Mouse (Mus musculus) inflammation-experienced regulatory T-cells, adult 6 months (primary cell): Measurements from ENCODE around the gene Sgtb. TPM values are rescaled to one million over a fixed set of nuclear protein-coding genes. Genes with fewer than 3 reads are reported as not detected.

Experiments
- ATAC-seq: one replicate; pipeline ENCODE4 v1.8.0; 2017
- polyA plus RNA-seq, 3 experiments: library from polyadenylated mRNA; unstranded; fragments of 100-300 nt; shearing (Covaris generic); gene quantifications; one replicate each; pipeline ENCODE4 v1.2.1; 2017

Gene Sgtb
- polyA plus RNA-seq, 3 experiments from 2014 or later, result 0.30 to 0.43 (median 0.36) TPM

DNA sequence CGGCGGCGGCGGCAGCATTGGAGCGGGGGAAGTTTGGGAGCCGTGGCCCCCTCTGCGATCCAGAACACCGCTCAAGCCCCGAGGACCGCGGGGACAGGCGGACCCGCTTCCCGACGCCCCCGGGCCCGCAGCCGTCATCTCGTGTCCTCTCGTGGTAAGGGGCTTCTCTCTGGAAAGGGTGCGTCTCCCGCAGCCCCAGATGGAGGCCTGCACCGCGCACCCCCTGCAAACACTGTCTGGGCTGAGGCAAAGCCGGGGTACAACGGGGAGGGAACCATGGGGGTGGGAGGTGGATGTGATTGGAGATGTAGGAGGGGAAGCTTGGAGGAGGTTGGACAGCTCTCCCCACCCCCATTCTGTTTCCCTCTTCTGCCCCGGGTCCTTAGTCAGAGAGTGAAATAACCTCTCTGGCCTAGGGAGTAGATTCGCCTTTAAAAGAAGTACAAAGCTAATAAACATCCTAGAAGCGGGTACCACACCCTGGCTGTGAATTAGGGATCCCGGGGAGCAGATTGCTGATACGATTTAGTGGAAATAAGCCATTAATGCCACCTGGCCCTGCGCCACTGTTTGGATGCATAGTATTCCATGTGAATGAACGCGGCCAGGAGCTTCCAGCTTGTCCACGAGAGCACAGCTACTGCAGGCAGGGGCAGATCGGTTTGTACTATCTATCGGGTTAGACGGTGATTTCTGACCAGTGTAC lies 428 bp downstream of the Sgtb start:
- peak; percentile 7 for ATAC-seq

DNA sequence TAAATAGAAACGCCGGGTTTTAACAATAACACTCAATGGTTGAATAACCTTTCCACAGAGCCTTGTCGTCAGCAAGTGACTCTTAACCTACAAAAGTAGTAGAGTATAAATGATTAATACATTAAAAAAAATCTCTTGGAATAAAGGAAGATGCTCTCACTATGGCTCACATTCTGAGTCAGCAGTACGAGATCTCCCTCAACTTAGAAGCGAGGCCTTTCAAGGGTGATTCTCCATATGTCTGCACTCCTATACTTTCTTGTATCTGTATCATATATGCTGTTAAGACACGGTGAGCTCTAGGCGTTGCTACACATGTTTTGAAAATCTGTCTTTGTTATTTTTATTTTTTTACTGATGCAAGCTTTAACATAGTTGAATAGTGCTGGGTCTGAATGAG lies 985 bp downstream of the Sgtb start:
- ATAC-seq, result no peak

DNA sequence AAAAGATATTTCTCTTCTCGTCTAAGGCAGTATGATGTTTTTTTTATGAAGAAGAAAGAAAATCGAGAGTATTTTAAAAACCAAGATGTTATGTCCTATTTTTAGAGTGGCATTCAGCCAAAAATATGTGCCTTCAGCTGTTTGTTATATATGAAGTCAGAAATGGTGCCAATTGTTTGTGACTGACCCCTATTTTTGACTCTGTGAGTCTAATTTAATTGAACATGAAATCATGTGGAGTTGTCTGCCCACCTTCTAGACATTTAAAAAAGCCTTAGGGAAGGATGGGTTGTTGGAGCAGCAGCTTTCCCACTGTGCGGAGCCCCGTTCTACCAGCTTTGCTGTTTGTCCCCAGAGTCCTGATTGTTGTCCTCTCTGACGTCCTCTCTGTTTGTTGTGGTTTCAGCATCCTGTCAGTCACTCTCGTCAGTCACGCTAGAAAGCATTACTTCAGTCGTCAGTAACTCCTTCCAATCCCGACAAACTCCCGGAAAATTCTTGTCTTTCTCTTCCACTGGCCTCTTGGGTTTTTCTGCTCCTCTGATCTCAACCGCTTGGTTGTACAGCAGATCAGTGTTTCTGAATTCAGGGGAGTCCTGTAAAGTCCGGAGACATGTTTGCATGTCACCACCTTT lies 2.8 kb downstream of the Sgtb start:
- ATAC-seq, result peak; percentile 26

DNA sequence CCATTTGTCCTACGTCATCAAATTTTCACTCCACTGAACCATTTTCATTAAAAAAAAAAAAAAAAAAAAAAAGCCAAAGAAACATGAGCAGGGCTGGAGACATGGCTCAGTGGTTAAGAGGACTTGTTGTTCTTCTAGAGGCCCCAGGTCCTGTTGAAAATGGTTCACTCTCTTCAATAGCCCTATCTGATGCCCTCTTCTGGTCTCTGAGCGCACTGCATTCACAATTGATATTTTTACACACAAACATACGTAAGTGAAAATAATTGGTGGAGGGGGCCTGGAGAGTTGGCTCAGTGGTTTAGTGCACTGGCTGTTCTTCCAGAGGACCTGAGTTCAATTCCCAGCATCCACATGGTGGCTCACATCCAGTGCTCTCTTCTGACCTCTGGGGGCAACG lies 4.2 kb downstream of the Sgtb start:
- no peak for ATAC-seq

DNA sequence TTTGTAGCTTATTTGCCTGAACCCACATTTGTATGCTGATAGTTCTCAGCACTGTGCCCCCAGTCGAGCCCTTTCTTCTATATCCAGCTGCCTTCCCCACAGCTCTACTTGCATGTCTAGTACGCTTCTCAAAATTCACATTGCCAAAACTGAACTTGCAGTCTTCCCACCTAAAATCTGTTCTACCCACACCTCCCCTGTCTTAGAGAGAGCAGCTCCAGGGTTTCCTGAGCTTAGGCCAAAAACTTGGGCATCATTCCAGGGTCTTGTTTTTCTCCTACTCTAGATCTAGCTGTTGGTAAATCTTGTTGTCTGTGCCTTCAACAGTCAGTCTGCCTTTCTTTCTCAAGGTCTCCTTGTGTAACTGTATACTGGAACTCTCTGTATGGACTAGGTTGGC lies 5.3 kb downstream of the Sgtb start:
- no peak for ATAC-seq

DNA sequence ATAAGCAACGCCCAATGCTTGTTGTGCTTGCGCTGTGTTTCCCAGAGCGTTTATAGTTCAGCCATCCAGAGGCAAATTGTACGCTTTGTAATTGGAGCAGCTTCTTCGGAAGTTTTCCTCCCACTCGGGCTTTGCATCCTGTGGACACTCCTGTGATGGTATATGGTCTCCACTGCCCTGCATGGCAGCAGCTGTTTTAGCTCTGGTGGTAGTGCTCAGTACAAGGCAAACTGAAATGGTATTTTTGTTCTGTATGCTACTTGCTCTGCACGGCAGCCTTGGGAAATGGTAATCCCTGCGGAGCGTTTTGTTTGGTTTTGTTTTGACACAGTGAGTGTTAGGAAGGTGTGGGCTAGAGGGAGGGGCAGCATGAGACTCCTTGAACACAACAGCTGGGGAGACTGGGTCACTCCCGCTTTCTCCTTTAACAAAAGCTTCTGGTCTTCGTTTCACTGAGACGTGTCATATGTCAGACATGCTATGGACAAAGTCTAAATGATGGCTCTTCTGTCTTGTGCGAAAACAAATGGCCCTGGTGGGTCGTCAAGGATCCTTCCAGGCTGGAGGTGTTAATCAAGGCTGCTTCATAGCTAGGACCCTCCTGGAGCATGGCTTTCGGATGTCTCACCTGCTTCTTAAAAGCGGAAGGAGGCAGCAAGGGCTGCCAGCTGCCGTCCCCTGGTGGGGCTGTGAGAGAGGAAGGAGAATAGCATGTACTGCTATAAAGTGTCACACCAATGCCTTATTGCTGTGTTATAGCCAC lies 12.7 kb downstream of the Sgtb start:
- ATAC-seq, result no peak

DNA sequence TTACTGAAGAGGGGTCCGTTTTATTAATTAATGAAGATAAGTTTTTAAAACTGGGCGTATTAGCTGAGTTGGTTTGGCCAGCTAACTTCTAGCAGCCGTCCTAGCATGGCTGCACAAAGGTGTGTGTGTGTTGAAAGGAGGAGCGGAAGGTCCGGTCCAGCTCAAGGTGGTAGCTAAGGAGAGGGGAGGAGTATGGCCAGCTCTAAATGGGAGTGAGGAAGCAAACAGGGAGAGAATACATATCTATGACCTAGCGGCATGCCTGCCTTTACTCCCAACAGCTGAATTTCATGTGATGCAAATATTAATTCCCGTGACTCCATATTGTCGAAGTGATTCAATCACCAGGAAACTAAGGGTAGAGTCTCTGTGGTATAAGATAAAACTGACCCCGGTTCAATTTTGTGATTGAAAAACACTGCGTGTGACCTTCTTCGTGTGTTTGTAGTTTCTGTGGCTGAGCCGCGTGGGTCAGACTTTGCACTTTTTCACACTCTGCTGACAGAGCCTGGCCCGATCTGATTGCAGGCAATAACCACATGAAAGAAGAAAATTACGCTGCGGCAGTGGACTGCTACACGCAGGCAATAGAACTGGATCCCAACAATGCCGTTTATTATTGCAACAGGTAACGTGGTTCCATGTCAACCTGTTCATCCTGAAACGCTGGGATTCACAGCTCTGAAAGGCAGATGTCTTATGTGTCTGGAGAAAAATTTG lies 14.3 kb downstream of the Sgtb start:
- ATAC-seq, result no peak

DNA sequence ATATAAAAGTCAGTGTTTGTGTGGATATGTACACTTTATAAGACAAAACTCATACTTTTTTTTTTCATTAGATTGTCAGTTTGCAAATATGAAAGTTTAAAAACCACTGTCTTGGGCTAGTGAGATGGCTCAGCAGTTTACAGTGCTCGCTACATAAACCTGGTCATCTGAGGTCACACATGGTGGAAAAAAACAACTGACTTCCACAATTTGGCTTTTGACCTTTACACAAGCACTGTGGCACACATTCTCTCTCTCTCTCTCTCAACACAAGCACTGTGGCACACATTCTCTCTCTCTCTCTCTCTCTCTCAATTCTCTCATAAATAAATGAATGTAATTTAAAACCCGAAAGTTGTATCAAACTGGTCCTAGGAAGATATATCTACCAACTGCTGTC lies 23.0 kb downstream of the Sgtb start:
- ATAC-seq, result no peak

DNA sequence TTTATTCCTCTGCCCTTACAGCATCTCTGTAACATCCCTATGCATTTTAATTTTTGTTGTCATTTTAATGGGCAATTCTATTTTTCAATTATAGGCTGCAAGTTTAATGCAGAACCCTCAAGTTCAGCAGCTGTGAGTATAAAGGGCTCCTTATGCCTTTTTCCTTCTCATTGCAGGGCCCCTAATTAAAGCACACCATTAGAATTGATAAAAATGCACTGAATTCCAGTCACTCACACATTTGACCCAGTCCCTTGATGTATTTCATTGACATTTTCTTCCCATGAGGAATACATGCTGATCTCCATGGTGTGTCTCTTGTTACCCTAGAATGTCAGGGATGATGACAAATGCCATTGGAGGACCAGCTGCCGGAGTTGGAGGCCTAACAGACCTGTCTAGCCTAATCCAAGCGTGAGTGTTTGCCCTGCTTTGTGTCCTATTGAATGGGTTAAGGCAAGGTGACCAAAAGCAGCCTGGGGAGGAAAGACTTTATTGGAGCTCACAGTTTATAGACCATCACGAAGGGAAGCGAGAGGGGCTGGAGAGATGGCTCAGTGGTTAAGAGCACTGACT lies 25.1 kb downstream of the Sgtb start:
- no peak for ATAC-seq

DNA sequence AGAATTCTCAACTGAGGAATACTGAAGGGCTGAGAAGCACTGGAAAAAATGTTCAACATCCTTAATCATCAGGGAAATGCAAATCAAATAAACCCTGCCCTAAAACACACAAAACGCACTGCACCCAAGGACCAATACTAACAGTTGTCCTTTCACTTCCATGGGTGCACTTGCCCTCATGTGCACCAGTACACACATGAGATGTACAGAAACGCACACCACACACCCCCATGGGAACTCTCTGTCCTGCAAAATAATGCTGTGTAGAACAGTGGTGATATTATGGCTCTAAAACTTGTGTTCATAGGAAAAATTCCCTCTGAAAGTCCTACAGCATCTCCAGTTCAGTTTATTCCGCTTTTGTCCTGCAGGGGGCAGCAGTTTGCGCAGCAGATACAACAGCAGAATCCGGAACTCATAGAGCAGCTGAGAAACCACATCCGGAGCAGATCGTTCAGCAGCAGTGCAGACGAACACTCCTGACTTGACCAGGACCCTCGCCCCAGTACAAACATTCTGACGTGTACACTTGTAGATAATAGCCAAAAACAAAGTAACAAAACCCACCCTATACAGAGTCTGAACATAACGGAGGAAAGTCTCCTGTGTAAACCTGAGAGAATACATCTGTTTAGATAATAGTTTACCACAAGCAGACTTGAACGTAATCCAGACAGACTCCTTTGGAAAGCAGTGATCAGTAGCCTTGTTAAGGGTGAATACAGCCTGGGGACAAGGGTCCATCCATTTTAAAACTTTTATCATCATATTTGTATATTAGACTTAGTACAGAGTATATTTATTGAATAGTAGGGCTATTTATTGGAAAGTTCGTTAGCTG lies 30.0 kb downstream of the Sgtb start:
- ATAC-seq, result peak; percentile 98

DNA sequence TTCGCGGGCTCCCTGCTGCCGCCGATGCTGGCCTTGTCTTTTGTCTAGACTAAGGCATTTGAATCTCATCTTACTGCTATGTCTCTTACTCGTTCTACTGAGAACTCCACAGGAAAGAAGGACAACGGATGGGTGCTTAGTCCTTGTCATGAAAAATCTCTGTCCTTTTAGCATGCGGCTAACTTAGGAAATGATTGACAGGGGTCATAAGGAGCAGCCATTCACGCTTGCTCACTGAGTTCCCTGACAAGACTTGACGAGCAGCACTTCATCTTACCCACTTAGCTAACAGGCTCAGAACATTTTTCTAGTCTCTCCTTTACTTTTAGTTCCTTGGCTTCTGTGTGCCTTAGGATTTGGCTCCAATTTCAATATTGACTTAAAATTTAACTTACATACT lies 35.3 kb downstream of the Sgtb start:
- ATAC-seq, result no peak

DNA sequence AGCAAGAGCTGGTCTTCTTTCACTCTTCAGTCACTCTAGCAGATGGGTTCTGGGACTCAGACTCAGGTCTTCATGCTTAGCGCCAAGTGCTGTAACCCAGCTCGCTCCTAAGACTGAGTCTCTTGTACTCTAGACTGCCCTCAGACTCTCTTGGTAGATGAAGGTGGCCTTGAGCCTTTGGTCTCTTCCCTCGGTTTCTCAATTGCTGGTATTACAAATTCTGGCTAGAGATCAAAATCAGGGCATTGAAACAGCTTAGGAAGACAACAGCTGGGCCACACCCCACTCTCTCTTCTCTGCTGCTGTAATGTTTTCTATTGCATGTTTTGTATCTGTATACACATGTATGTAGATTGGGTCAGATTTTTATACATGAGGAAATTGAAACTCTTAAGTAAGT lies 36.1 kb downstream of the Sgtb start:
- no peak for ATAC-seq

DNA sequence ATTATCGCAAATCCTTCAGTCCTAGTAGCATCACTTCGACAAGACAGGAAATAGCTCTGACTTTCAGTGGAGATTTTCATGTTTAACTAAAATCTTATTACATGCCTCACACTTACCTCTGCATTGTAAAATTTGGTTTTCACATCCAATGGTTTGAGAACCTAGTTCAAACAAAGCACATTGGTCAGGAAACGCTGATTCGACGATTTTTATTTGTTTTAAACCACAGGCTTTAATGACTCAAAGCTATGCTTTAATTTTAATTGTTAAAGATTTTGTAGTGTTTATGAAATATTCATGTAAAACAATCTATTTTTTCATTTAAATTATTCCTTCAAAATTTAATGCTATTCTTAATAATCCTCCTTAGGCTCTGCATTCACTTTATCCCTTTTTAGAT lies 44.6 kb downstream of the Sgtb start:
- ATAC-seq, result no peak

DNA sequence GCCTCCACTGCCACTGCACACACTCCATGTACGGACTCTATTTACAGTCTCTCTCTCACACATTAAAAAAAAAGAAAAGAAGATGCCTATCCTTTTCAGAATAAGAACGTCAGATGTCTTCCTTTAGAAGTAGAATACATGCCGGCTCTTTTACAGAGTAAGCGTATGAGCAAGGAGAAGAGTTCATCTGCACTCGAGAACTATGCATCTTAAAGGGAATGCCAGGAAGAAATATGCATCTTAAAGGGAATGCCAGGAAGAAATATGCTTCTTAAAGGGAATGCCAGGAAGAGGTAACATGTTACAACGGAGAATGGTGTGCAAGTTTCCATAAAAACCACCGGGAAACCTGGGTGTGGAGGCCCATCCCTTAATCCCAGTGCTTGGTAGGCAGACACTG lies 45.6 kb downstream of the Sgtb start:
- no peak for ATAC-seq

DNA sequence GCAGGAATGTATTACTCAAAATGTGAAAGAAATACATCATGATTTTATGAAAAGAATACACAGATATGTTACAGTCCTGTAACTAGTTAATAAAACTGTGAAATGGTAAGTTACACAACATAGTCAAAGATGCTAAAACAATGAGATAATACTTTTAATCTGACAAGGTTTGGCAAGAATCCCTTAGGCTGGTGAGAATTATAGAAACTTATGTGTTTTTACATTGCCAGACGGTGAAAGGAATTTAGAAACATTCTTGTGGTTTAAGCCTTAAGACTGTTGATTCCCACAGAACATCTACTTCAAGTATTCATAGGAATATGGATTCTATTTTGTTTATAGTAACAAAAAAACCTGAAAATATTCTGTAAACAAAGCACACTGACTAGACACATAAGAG lies 46.1 kb downstream of the Sgtb start:
- ATAC-seq, result no peak

DNA sequence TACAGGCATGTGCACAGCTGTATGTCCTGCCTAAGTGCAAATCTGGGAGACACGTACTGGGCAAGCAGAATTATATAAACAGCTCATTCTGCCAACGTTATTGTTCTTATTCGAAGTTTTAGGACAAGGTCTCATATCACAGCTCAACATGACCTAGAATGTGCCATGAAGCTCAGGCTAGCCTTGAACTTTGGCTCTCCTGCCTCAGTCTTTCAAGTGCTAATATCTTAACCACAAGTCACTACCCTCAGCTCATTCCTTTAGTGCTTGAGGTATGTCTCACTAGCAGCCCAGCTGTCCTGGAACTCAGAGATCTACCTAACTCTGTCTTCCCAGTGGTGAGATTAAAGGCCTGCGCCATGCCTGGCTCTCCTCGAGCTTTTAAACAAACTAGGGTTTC lies 62.2 kb downstream of the Sgtb start:
- no peak for ATAC-seq

DNA sequence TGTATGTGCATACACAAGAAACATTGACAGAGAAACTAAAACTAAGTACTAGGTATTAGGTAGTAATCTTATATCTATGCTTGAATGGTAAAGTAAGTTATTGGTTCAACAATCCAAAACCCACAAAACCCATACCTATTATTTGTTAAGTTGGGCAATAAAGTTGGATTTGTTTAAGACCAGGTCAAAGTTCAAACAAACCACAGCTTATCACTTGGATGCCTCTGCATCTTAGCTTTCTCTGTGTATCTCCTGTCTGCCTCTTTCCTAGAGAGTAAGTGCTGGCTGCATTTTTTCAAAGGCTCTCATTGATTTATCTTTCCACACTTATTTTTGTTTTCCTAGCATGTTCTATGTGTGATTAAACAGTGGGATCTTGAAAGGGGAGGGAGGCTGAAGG lies 63.0 kb downstream of the Sgtb start:
- no peak for ATAC-seq

DNA sequence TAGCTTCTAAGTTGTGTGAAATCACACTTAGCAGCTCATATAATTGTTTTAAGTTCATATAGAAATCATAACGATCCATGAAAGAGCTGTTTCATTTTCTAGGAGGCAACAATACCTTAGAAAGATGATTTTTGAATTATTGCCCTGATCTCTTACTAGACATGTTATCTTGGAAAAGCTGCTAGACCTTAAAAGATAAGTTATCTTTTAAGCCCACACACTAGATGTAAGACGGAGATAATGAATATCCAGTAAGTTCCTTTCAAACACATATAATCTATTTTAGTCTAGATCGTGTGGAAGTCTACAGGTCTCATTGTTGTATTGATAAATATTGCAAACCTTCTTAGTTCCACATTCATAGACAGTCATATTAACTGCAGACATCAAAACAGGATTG lies 67.3 kb downstream of the Sgtb start:
- no peak for ATAC-seq

DNA sequence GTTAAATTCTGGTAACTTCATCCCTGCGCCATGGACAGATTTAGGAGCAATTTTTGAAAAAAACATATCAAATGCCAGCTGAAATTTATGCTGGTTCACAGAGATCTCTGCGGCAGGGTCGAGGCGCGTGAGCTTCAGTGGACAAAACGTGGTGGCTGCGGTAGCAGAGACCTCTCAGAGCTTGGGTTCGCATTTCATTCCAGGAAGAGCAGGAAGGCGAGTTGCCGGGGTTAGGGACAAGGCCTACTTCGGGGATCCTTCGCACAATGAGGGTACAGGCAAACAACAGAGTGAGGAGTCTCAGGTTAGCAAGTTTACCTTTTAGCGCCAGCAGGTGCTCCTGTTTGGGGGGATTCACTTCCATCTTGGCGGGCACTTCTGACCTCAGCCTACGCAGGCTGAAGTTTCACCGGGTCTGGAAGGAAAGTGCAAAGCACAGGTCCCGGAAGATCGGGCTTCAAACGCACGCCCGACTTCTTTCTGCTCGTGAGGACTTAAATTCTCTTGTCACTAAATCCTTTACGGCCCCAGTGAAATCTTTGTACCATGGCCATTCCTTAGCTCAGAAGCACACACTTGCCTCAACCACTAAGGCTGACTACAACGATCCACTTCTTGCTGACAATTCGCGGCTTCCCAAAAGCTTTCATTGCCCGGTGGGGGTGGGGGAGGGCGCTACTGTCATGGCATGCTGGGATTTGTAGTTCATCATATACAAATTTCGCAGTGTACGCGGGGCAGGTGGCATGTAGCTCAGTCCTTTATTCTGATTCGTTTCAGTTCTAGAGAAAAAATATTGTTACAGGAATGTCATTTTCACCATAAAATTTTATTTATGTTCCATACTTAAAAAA lies 68.5 kb downstream of the Sgtb start, which contains the start of gene Trappc13:
Gene Trappc13, minus strand, starts transcription at position 674 of the 854 bp plus-strand sequence.
- peak; percentile 72 for ATAC-seq

DNA sequence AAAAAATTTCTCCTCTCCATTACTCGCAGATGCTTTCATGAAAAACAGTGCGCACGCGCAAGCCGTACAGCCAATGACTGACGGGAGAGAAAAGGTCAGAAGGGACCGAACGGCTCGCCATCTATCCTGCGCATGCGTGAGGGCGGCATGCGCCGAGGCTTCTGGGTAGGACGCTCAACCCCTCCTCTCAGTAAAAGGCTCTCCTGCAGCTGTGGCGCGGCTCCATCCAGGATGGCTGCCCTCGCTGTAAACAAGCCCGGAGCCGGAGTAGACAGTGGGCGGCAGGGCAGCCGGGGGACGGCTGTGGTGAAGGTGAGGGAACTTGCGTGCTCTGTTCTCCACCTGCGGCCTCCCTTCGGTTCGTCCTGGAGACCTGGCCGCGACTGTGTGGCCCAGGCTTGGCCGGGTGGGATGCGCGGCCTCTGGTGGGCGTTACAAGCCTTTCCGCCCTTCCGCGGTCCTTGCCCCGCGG lies 69.1 kb downstream of the Sgtb start, which contains the start of gene Trim23:
Gene Trim23, plus strand, starts transcription at position 148 of the 472 bp plus-strand sequence.
- peak; percentile 96 for ATAC-seq
